Mouse (Mus musculus) testis, postnatal 10 days (tissue): Measurements from ENCODE around the gene Tpmt.

Source experiments
- DNase-seq: peaks from one replicate; pipeline ENCODE4 v3.0.0; 2021; ENCODE audit warnings: low spot score

The Tpmt gene

DNA sequence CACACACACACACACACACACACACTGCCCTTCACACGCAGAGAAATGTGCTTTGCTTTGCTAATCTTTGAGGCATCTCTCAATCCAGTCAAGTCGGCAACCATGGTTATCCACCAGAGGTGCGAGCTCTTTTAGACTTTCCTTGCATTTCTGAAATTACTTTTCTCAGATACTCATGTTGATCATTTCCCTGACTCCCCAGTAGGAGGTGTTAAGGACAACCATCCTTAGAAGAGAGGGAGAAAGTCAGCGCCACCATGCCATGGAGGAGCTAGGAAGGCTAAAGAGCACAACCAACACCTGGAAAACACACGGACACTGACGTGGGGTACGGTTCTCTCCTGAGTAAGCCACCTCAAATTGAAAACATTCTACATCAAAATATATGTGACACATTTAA lies 68.0 kb downstream of the Tpmt start:
- no peak for DNase-seq

- DNase-seq: no peak
These were observed 68.6 kb downstream of the Tpmt start for GRCm38 (mm10) chr13:46975930-46976329.

DNA sequence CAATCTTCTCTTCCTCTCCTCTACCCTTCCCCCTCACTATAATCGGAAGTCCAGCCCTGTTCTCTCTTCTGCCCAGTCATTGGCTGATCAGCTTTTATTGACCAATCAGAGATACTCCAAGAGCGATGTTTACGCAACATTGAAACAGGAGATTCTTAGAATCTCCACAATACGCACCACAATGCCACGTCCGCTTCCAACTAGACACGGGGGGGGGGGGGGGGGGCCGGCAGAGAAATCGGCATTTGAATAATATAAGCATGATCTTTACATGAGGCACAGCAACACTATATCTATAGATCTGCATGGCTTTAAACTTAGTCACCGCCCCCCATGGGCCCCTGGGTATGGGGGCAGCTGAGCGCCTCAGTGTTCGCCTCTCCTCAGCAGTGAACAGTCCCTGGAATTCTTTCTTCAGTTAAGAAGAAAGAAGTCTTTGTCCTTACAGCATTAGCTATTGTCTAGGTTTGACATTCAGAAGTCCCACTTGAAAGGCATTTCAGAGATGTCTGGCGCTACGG lies 69.4 kb downstream of the Tpmt start:
- no peak for DNase-seq
